Mouse (Mus musculus) midbrain, embryonic 11.5 days (tissue): ENCODE results near the gene Zfp619. TPM values are rescaled to one million over a fixed set of nuclear protein-coding genes. Genes with fewer than 3 reads are reported as not detected.
"Not testable (repeated sequence)": the region's sequence is repeated elsewhere in the genome, so short reads cannot be mapped to it uniquely, and the experiment has no call there.

ENCODE experiments used
- ATAC-seq: fragments of 200-750 bp; cut with Nextera tagmentation; 2 replicates; pipeline ENCODE4 v1.8.0; 2017; ENCODE audit warnings: moderate TSS enrichment, moderate library complexity; ENCODE audit not compliant: low FRiP score
- DNase-seq: peaks from one replicate; pipeline ENCODE4 v3.0.0; 2015; ENCODE audit warnings: low spot score; ENCODE audit errors: missing footprints
- H3K27ac ChIP-seq: fragments of 300-500 bp; sonication (generic); 2 replicates; pipeline ENCODE4 v1.5.1; 2014; ENCODE audit warnings: low read depth, low read length
- H3K27me3 ChIP-seq: fragments of 300-500 bp; sonication (generic); 2 replicates; pipeline ENCODE4 v1.6.1; 2014; ENCODE audit warnings: mild to moderate bottlenecking, low read length, moderate library complexity, mixed read lengths; ENCODE audit not compliant: control insufficient read depth, insufficient read depth
- H3K36me3 ChIP-seq: fragments of 300-500 bp; sonication (generic); 2 replicates; pipeline ENCODE4 v1.6.1; 2014; ENCODE audit warnings: mild to moderate bottlenecking, low read length, moderate library complexity, mixed read lengths; ENCODE audit not compliant: control insufficient read depth, insufficient read depth
- H3K4me1 ChIP-seq: fragments of 300-500 bp; sonication (generic); 2 replicates; pipeline ENCODE4 v1.6.1; 2014; ENCODE audit warnings: low read length; ENCODE audit not compliant: control insufficient read depth, insufficient read depth
- H3K4me2 ChIP-seq: fragments of 300-500 bp; sonication (generic); 2 replicates; pipeline ENCODE4 v1.6.1; 2014; ENCODE audit warnings: mild to moderate bottlenecking, moderate library complexity
- H3K4me3 ChIP-seq: fragments of 300-500 bp; sonication (generic); 2 replicates; pipeline ENCODE4 v1.5.1; 2014; ENCODE audit warnings: low read depth, low read length
- H3K9ac ChIP-seq: fragments of 300-500 bp; sonication (generic); 2 replicates; pipeline ENCODE4 v1.6.1; 2014; ENCODE audit warnings: low read length
- H3K9me3 ChIP-seq: fragments of 300-500 bp; sonication (generic); 2 replicates; pipeline ENCODE4 v1.6.1; 2016; ENCODE audit warnings: low read length; ENCODE audit not compliant: control insufficient read depth
- WGBS: fragments of 180-500 bp; shearing (Covaris S2); extraction: QIAGEN DNeasy Blood & Tissue Kit; methylation state at CpG from one replicate; pipeline ENCODE4 v1.1.7; 2014; 5-methylcytosine and 5-hydroxymethylcytosine counted together
- polyA plus RNA-seq: library from polyadenylated mRNA; unstranded; fragments of >200 nt; fragmentation: Nextera tagmentation; extraction: Ambion mirVana; gene quantifications from 2 replicates; pipeline ENCODE4 v1.2.1, GENCODE M21; 2014

Gene Zfp619
- polyA plus RNA-seq, 1 experiment from 2014 or later = 4.9 TPM

GRCm38 (mm10) chr7:39580066-39580465 lies 62.5 kb downstream of the Zfp619 start:
- no peak for ATAC-seq

GRCm38 (mm10) chr7:39580601-39581000 lies 63.0 kb downstream of the Zfp619 start:
- no peaks in the 10 kb centered on the region for H3K27me3 ChIP-seq
- no peak overlapping the region for H3K9ac ChIP-seq
- no peaks in the 10 kb centered on the region for H3K9me3 ChIP-seq
- no peak overlapping the region for H3K4me3 ChIP-seq
- DNase-seq (peak; percentile 69), ATAC-seq (no peak)
- no peak overlapping the region for H3K27ac ChIP-seq
- no peaks in the 10 kb centered on the region for H3K36me3 ChIP-seq
- 91% methylated on average over 2 of the region's 2 CpGs for WGBS
- H3K4me2 ChIP-seq = no peak overlapping the region
- H3K4me1 ChIP-seq = no peaks in the 10 kb centered on the region

More at GRCm38 (mm10) chr7:39580066-39580465, 62.5 kb downstream of the Zfp619 start:
- Histone ChIP-seq H3K9ac (no peak overlapping the region), H3K9me3 (no peaks in the 10 kb centered on the region), H3K27me3 (no peaks in the 10 kb centered on the region), H3K36me3 (no peaks in the 10 kb centered on the region), H3K4me1 (no peaks in the 10 kb centered on the region), H3K4me3 (no peak overlapping the region), H3K27ac (no peak overlapping the region), H3K4me2 (no peak overlapping the region)
- 78% methylated on average over 2 of the region's 2 CpGs for WGBS
- peak; percentile 41 for DNase-seq

GRCm38 (mm10) chr7:39586834-39587233 lies 69.3 kb downstream of the Zfp619 start:
- not testable (repeated sequence) for H3K4me3 ChIP-seq, H3K9me3 ChIP-seq, H3K4me1 ChIP-seq, H3K4me2 ChIP-seq, DNase-seq, H3K27me3 ChIP-seq, ATAC-seq, H3K27ac ChIP-seq, H3K36me3 ChIP-seq, H3K9ac ChIP-seq
- WGBS = 41% methylated on average over 6 of the region's 6 CpGs

- H3K36me3 ChIP-seq = no peaks in the 10 kb centered on the region
- ATAC-seq = no peak
- H3K27me3 ChIP-seq = no peaks in the 10 kb centered on the region
- 89% methylated on average over 1 of the region's 1 CpGs for WGBS
- peak overlapping the region; percentile 39; the same call in 1 of the 2 replicates for H3K4me3 ChIP-seq
- H3K4me2 ChIP-seq = peak overlapping the region; percentile 44
- H3K9me3 ChIP-seq = no peaks in the 10 kb centered on the region
- H3K9ac ChIP-seq = no peak overlapping the region; the same call in 1 of the 2 replicates
- H3K4me1 ChIP-seq = no peaks in the 10 kb centered on the region
- DNase-seq = no peak
- H3K27ac ChIP-seq = no peak overlapping the region
These were observed 70.5 kb downstream of the Zfp619 start for GRCm38 (mm10) chr7:39588037-39588436.

- not testable (repeated sequence) for H3K36me3 ChIP-seq, H3K9me3 ChIP-seq, H3K27ac ChIP-seq, H3K27me3 ChIP-seq, H3K4me1 ChIP-seq
- under 1% methylated on average over 48 of the region's 62 CpGs for WGBS
- DNase-seq = peak; percentile 93
- Histone ChIP-seq H3K4me3 (peak overlapping the region; percentile 39), H3K4me2 (peak overlapping the region; percentile 44), H3K9ac (peak overlapping the region; percentile 61)
- peak; percentile 94 for ATAC-seq
These were observed 71.0 kb downstream of the Zfp619 start for GRCm38 (mm10) chr7:39588471-39589041.

- 46% methylated on average over 7 of the region's 7 CpGs for WGBS
- Histone ChIP-seq H3K4me2 (peak overlapping the region; percentile 44), H3K4me3 (peak overlapping the region; percentile 39; the same call in 1 of the 2 replicates)
- ATAC-seq = peak; percentile 34
- not testable (repeated sequence) for H3K4me1 ChIP-seq, H3K27me3 ChIP-seq, H3K36me3 ChIP-seq, H3K9me3 ChIP-seq, H3K9ac ChIP-seq, DNase-seq, H3K27ac ChIP-seq
These were observed 71.5 kb downstream of the Zfp619 start for GRCm38 (mm10) chr7:39589044-39589443.

Other genes starting within 250 kb of the Zfp619 start
- gene Gm5114, start 104.6 kb upstream of the Zfp619 start, polyA plus RNA-seq = not detected in 2 replicates